Mouse (Mus musculus) layer of hippocampus, postnatal 10 days (tissue): Measurements from ENCODE around the gene Prdm15. TPM values are rescaled to one million over a fixed set of nuclear protein-coding genes. Genes with fewer than 3 reads are reported as not detected.

Source experiments
- DNase-seq, 2 experiments: peaks; one replicate each; pipeline ENCODE4 v3.0.0; 2021; ENCODE audit warnings: low spot score in 2 of 2
- long read RNA-seq: library from polyadenylated mRNA; stranded (forward); transcript quantifications from one replicate; pipeline ENCODE4 v2.0.0, GENCODE M21; 2023
- total RNA-seq, 2 experiments: library from RNA; stranded (reverse); gene quantifications; 2 replicates each; pipeline ENCODE4 v1.2.3; 2021

The Prdm15 gene
- 10 to 100 TPM; 16.6 to 21.0 TPM for total RNA-seq
- long read RNA-seq, partial matches to known transcripts: 0 of 2 reads
- long read RNA-seq, other reads (novel, unspliced or antisense): 2 of 2 reads

DNA sequence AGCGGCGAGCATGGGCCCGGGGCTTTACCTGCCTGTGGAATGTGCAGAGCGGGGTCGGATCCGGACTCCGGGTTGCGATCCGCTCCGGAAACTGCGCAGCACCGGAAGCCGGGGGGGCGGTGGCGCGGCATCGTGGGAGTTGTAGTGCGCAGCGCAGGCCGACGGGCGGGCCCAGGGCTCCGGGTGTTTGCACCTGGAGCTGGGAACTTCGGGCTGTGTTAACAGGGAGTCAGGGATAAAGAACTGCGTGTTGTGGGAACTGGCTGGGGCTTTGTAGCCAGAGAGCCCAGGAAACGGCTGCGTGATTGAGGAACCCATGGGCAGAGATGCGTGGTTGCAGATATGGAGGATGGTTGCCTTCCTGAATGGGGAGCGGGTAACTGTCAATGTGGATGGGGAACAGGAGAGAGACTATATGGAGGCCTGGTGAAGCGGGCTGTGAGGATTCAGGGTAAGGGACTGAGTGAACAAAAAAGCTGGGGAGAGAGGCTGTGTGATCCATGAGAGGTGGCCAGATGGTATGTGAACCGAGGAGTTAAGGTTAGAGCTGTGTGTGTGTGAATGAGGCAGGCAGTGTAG lies at the start of gene Prdm15:
Gene Prdm15, minus strand, starts transcription at position 110 of the 579 bp plus-strand sequence.
- peak; percentile 90 to 94 for DNase-seq

DNA sequence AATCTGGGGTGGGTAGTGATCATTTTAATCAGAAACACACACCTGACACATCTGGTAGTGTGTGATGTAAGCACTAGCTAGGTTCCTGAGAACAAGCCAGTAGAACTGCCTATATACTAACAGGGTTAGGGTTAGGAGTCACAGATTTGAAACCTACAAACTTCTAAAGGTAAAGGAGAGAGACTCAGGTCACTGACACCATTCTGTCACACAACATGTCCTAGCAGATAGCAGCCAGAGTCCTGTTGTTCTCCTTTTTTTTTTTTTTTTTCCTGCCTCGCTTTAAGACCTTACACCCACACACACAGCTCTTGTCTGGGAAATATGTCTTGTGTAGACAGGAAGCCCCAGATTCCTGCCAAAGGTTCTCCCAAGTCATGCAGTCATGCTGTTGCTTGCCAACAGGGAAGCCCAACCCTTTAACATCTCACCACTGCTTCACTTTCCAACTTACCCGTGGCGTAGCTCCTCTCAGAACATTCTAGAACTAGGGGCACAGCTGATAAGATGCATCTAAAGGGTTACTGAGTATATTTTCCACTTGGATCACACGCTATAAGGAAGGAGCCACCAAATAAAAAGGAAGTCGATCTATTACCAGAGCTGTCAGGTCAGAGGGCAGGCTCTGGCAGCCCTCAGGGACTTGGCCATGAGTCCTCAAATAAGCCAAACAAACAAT lies 45.8 kb upstream of the Prdm15 start:
- DNase-seq: no peak

DNA sequence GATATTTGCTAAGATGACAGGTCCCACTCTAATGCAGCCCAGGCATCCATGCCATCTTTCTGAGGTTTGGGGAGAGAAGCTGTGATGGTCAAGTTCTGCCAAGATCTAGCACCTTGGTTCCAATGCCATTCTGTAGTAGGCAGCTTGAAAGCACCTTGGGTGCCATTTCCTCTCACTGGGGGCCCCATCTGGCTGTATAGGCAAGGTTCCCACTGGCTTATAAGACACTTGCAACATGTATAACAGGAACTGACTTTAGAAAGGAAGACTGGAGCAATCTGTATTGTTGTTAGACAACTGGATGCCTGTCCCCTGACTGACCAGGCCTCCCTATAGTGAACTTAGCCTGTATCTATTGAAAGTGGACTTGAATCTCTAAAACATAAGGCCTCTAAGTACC lies 36.1 kb upstream of the Prdm15 start:
- DNase-seq: no peak

DNA sequence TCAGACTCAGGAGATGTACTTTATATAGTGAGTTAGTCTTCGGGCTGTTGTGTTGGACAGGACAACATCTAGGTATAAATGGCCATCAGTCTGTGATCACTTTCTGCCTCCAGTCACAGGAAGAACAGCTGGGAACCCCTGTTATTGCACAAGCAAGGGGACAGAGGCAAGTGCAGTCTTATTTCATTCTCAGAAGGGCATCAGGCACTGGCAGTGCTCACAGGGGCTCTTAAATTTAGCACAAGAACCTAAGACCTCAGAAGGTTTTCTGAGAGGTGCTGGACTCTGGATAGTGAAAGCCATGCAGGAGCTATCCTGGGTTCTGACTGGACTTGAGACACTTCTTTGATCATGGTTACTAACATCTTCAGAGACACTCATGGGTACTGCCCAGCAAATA lies 32.0 kb upstream of the Prdm15 start:
- DNase-seq: no peak

DNA sequence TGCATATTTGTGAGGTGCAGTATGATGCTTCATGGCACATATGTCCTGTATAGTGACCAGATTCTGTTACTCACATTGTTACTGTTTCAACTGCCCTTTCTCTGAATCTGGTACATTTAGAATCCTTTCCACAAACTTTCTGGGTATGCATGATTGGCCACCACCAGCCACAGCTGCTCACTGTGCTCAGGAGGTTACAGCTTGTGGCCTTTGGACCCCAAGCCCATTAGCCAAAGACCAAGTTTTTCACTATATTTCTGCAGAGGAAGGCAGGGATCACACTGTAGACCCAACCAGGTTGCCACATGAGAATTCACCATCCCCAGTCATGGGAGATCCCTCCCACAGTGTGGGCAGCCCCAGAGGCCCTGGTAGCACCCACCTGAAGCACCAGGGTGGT lies 31.2 kb upstream of the Prdm15 start:
- DNase-seq: no peak

DNA sequence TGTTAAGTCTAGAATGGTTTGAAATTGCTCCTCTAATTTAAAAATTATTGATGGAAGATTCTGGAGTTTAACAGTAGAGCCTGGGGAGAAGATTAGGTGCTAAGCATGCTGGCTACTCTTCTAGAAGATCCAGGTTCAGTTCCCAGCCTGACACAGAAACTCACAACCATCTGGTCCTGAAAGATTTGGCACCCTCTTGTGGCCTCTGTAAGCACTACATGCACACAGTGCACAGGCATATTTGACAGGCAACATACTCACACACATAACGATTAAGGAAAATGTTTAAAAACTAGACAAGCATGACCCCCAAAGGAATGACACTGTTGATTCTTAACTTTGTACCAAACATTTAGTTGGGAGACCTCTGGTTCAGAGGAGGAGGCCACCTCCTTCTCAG lies 27.5 kb upstream of the Prdm15 start:
- peak; percentile 64 to 65 for DNase-seq

DNA sequence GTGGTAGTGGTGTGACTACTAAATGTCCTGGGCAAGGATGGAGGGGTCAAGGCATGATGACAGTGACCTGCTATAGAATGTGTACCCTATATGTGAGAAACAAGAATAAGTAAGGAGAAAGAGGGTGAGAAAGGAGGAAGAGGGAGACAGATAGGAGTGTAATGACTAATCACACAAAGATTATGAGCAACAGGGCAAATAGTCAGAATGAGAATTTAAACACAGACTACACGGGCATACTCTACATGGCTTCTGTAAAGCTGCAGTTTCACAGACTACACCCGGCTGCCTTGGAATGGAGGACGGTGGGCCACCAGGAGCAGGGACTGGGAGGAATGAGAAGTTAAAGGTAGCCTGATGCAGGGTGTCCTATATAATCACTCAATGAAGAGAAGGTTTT lies 25.9 kb upstream of the Prdm15 start:
- no peak for DNase-seq

DNA sequence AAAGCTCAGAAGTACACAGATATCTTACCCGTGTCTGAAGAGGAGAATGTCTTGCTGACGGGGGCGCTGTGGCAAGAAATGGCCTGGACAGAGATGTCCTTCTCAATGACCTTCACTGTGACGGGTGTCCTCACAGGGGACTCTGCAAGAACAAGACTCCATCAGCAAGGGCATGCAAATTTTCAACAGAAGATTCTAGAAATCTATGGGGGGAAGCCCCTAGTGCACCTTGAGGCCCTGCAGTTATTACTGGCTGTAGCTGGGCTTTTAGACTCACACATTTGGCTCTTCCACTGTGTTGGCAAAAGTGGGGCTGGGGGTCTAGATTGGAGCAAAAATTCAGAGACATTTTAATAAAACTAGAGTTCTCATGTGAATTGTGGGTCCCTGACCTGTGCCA lies 23.5 kb upstream of the Prdm15 start:
- no peak for DNase-seq

DNA sequence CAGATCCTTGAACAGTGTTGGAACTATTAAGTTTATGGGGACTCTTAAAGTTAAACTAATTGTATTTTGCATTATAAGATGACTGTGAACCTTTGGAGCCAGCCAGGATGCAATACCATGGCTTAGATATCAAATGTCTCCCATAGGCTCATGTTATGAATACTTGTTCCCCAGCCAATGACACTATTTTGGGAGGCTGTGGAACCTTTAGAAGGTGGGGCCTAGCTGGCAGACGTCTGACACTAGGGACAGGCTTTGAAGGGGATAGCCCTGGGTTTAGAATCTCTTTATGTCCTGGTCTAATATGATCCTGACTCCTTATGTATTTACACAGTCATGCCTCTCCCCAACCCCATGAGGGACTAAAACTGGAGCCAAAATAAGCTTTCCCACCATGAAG lies 22.7 kb upstream of the Prdm15 start:
- DNase-seq: no peak

DNA sequence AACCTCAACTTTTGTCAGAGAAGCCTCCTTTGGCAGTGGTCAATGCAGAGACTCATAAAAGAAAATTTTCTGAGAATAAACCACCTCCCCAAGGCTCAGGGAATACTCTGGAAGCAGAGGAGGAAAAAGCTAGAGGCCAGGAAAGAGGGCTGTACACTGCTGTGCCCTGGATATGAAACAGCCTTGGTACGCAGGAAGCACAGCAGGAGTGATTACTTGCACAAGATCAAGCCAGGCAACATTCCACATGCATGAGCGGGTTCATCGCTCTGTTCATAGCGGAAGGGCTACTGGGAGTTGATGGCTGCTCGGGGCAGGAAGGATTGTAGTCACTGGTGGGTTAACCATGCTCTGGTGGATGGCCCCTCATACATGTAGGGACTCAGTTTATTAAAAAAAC lies 21.0 kb upstream of the Prdm15 start:
- no peak for DNase-seq

DNA sequence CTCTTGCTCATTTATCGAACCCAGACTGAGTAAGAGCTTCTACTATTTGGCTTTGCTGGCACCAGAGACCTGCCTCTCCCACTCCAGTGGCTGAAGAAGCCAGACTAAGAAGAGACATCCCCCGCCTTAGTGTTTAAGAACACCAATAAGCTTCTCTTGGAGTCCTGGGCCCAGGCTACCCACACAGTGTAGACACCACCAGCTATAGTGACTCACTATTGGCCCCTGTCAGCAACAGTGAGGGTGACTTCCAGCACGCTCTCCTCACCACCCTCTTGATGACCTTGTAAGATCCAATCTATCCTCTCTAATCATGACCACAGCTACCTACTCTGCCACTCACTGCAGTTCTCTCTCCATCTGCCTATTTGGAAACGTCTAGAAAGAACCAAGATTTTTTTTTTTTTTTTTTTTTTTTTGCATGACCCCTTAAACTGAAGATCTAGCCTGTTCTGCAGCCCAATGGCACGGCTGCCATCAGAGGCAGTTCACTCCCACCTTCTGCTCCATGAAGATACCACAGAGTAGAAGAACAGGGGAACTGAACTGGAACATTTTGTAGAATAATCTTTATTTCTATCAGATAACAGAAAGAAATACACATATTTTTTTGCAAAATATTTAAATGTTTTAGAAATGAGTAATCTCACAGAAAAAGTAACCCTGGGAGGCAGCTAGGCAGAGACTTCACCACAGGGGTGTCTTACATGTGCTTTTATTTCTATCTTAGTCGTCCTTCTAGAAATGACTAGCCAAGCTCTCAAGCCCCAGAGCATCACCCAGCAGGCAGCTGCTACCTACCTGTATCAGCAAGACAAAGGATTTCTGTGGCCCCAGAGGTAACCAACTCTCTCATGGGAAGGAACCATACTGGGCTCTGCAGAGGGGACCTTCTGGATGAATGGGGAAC lies 17.8 kb upstream of the Prdm15 start:
- DNase-seq: no peak

DNA sequence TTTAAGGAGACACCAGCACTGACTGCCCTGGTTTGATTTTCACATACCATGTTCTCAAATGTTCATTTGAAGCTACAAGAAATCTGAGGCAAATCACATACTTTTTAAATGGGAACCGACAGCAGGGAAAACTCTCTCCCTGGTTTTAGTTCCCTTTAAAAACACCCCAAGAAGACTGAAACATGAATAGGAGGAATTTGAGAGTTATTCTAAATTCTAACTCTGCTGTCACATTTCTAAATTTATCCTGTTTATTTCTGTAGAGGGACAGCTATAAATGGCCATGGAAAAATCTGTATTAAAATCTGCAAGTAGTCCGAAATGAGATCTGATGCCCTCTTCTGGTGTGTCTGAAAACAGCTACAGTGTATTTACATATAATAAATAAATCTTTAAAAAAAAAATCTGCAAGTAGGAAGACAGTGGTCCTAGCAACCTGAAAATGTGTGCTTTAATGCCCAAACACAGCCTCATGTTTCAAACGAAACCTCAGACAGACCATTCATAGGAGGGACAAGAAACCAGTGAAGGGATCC lies 12.3 kb upstream of the Prdm15 start:
- no peak for DNase-seq

DNA sequence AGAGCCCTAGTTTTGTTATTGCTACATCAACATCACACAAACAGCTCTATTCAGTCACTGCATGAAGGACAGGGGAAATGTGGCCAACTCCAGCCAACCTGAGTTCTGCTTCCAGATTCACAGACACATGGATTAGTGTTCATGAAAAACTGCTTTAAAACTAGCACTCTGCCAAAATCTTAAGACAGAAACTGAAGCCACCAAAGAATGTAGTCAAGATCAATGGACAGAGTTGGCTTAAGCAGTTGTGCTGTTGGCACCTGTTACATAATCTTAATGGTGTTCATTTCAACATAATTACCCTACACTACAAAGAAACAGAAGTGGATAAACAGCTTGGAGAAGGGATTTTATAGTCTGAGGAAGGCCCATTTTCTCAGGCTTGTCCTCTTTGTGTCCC lies 4.4 kb upstream of the Prdm15 start:
- DNase-seq: no peak

DNA sequence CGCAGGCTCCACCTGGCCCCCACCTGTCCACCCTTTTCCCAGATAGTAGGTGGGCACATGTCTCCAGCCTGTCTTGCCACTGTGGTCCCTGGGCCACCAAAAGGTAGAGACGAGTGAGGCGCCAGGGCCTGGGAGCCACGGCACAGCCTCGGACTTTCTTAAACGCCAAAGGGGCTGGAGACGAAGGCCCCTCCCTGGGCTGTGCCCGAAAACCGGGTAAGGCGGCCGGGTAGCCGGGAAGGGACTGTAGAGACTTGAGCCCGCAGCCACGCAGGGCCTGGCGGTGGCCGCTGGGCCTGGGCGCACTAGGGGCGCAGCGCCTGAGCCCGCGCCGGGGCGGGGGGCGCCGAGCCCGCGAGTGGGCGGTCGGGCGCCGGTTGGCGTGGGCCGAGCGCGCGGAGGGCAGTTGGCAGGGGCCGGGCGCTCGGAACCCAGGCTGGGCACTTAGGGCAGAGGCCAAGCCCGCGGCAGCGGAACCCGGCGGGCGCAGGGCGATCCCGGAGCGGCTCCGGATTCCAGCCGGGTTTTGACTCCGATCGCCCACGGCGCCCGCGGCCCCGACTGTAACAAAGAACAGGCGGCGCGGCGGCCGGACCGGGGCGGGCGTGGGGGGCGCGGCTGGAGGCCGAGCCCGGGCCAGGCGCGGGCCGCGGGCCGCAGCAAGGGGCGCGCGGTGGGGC lies 449 bp downstream of the Prdm15 start:
- peak; percentile 90 to 94 for DNase-seq

DNA sequence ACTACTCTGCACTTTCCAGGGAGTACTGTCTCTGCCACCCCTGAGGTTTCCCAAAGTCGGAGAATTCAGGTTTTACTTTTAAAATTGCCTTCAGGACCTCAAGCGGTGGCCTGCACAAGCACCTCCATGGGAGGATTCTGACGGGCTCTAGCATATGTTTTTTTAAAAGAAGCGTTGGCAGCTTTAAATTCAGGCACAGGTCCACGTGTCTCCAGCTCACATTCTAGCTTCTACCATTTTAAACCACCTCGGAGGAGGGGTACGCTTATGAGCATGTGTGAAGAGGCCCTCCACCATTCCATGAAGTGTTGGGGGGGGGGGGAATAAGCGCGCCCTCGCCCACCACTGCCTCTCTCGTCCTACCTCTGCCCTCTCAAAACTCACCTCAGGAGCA lies 986 bp downstream of the Prdm15 start:
- no peak for DNase-seq

DNA sequence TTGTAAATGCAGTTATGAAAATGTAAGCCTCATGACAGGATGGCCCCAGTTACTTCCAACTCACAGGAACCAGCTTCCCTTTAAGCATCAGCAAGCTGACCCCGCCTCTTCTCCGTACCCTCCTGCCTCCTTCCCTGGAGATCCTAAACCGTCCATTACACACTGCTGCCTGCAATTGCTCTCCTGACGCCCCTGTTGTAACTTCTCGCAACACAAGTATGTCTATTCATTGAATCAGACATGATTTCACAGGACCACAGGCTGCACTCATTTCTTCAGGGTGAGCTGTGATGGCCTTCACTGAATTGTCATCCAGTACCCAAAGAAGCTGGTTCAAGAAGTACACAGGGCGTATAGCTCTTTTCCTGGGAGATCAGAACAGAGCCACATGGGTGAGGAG lies 2.8 kb downstream of the Prdm15 start:
- no peak for DNase-seq

DNA sequence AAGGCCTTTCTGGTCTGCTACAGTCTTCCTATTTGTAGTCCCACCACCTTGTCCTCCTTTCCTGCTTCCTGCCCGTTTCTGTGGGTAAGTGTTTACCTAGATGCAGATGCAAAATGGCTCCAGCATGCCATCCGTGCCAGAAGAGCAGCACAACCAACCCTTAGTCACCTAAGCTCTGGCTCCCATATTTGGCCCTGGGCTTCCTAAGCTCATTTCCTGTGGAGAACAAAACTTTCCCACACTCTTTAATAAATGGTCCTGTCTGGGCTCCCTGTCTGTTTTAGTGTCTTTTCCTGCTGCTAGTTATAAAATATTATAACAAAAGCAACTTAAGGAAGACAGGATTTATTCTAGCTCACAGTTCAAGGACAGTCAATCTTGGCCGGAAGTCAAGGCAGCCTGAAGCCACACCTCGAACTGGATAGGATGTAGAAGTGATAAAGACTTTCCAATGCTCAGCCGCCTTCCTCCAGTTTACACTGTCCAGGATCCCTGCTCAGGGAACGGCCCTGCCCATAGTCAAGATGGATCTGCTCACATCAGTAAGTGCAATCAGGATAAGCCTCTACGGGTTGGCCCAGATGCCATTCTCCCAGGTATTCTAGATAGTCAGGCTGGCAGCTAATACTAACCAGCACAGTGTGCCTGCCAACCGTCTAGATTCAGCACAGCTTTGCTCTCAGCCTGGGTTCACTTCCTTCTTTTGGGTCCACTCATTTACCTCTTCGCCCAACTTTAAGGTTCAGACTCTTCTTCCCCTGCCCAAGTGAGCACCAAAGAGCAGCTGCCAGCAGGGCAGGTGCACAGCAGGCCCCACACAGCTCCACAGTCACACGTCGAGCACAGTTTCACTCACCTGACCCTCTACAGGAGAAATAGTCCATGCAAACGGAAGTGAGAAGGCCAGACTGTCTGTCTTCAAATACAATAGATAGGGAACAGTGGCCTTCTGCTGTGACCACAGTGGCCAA lies 6.4 kb downstream of the Prdm15 start:
- no peak for DNase-seq

DNA sequence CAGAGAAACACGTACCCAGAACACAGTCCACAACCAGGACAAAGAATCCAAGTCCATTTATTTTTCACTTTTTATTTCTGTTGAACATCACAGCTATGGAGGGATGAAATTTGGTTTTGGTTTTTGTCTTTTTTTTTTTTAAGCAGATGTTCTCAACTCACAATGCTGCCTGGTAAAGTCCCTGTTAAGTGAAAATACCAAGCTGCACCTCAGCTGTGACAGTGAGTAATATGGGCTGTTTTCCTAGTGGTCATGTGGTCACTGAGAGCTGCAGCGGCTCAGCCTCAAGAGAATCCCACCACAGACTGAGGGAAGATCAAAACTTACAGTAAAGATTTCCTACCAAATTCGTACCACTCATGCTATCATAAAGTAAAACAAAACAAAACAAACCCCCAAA lies 19.5 kb downstream of the Prdm15 start:
- DNase-seq: no peak

DNA sequence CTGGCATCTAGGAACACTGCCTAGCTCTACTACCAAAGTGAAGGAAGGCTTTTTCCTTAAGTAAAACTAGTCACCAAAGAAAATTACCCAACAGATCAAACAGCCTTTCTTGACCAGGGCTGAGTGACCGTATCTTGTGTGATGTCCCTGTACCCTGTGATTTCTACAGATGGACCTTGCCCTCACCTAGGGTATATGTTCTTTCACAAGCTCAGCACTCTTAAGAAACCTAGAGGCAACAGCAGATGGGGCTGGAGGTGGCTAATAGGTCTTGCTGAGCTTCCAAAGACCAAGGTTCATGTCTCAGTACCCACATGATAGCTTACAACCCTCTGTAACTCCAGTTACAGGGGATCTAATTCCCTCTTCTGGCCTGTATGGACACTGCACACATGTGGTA lies 23.4 kb downstream of the Prdm15 start:
- DNase-seq: no peak
